In the genomic region with DNA sequence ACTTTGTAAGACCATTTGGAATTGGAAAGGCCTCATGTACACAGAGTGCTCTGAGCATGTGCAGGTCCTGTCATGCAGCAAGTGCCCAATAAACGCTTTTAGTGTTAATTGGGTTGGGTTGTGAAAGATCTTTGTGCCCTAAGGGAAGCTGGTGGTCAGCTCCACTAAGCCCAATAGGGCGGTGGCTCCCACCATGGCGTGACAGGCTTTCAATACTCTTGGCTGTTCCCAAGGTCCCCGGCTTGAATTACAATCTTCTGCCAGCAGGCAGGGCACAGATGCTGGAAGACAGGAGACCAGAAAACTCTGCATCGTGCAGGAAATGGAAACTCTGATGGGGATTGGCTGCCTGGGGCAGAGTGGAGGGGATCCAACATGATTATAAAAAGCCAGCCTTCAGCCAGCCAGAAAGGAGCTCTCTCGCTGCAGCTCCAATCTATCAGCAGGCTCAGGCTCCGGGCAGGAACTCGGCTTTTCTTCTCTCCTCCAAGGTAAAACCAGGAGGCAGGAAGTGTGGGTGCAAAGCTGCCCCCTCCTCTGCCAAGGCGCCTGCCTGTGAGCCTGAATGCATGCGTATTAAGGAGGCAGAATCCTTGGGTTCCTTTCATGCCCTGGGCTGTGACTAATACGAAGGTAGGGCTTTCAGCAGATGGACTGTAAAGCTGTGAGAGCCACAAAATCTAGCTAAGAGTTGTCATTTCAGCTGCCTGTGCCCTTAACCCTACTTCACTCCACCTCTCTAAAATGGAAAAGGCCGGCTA, we compare ENCODE assay signal across 9 mouse cellular contexts. TPM values are rescaled to one million over a fixed set of nuclear protein-coding genes. Genes with fewer than 3 reads are reported as not detected.
DNase-seq lines count a peak whose midpoint lies in the region; ATAC-seq and TF ChIP-seq lines count a peak whose summit lies in the region.
"Had no signal": no experiment of that assay in that cellular context is flagged by ENCODE, and none has a peak within 500 bp of the region (broad histone marks: within the 10 kb centered on the region; RNA-seq: fewer than 3 reads in every experiment).

No protein-coding gene starts in this region.

- peak overlapping the region; percentile 24 for H3K4me2 ChIP-seq in heart, embryonic 12.5 days
- H3K4me2 ChIP-seq in embryonic facial prominence, embryonic 12.5 days (replicated peaks) = peak overlapping the region; percentile 32
- peak overlapping the region; percentile 4; the same call in 1 of the 2 replicates for H3K4me2 ChIP-seq in midbrain, postnatal 0 days (ENCODE audit: low read depth, low read length, poor library complexity, severe bottlenecking)

- 0 out of 2 replicates have a peak, but pooled peaks have one; percentile 24 for TF ChIP-seq CTCF in layer of hippocampus, adult 2 months (conservative IDR thresholded peaks at IDR 0.05)
- peak; percentile 22; the same call in 1 of the 2 replicates for TF ChIP-seq CTCF in midbrain, postnatal 0 days (IDR thresholded peaks at IDR 0.05)

- no peaks in the 10 kb centered on the region for H3K36me3 ChIP-seq in heart, embryonic 12.5 days
- H3K36me3 ChIP-seq in embryonic facial prominence, embryonic 12.5 days = no peaks in the 10 kb centered on the region
- no peaks in the 10 kb centered on the region for H3K36me3 ChIP-seq in midbrain, postnatal 0 days (ENCODE audit: insufficient read depth, low read length)
- H3K36me3 ChIP-seq: G1E had no signal

- ATAC-seq in heart, embryonic 12.5 days (ENCODE audit: insufficient number of reproducible peaks, low FRiP score) = no peak; the same call in 1 of the 2 replicates
- ATAC-seq in embryonic facial prominence, embryonic 12.5 days (ENCODE audit: insufficient number of reproducible peaks, insufficient read depth, low FRiP score, low TSS enrichment) = peak; percentile 64
- peak; percentile 80 for ATAC-seq in midbrain, postnatal 0 days (ENCODE audit: low FRiP score)
- ATAC-seq in megakaryocyte-erythroid progenitor cell, adult 5-6 weeks (replicated peaks; ENCODE audit: low FRiP score, low TSS enrichment, poor library complexity, severe bottlenecking) = no peak

- DNase-seq in heart, postnatal 36 days = no peak
- peak; percentile 25 for DNase-seq in heart, postnatal 4 days
- peak; percentile 57 to 77 for DNase-seq in layer of hippocampus, adult 2 months (ENCODE audit: low spot score in 2 of 2)
- DNase-seq in midbrain, postnatal 0 days (ENCODE audit: low spot score) = peak; percentile 87
- no peak for DNase-seq in spleen, adult 12 weeks (ENCODE audit: low spot score)

- H3K4me1 ChIP-seq in heart, embryonic 12.5 days (replicated peaks) = peaks cover 11% of the 10 kb centered on the region; the same call in 1 of the 2 replicates
- peaks cover 16% of the 10 kb centered on the region for H3K4me1 ChIP-seq in embryonic facial prominence, embryonic 12.5 days
- 0 out of 2 replicates have a peak, but pooled peaks cover 8% of the 10 kb centered on the region for H3K4me1 ChIP-seq in midbrain, postnatal 0 days (ENCODE audit: insufficient read depth, low read length)

- no peaks in the 10 kb centered on the region for H3K9me3 ChIP-seq in heart, embryonic 12.5 days (replicated peaks)
- H3K9me3 ChIP-seq in embryonic facial prominence, embryonic 12.5 days = no peaks in the 10 kb centered on the region
- no peaks in the 10 kb centered on the region for H3K9me3 ChIP-seq in midbrain, postnatal 0 days (ENCODE audit: low read length)
- H3K9me3 ChIP-seq: G1E had no signal

- H3K4me3 ChIP-seq in heart, embryonic 12.5 days = no peak overlapping the region
- H3K4me3 ChIP-seq in embryonic facial prominence, embryonic 12.5 days = 0 out of 2 replicates have a peak overlapping the region, but pooled peaks have one; percentile 1
- peak overlapping the region; percentile 41 for H3K4me3 ChIP-seq in layer of hippocampus, adult 2 months
- no peak overlapping the region for H3K4me3 ChIP-seq in midbrain, postnatal 0 days (ENCODE audit: low read depth, low read length)

- WGBS in heart, embryonic 12.5 days = 50% methylated on average over 12 of the region's 12 CpGs
- WGBS in embryonic facial prominence, embryonic 12.5 days = 15% methylated on average over 12 of the region's 12 CpGs
- WGBS in midbrain, postnatal 0 days = 25% methylated on average over 12 of the region's 12 CpGs

- H3K27me3 ChIP-seq in heart, embryonic 12.5 days (replicated peaks) = no peaks in the 10 kb centered on the region
- no peaks in the 10 kb centered on the region for H3K27me3 ChIP-seq in embryonic facial prominence, embryonic 12.5 days
- no peaks in the 10 kb centered on the region for H3K27me3 ChIP-seq in midbrain, postnatal 0 days (ENCODE audit: insufficient read depth, low read length)

- intact Hi-C loops in heart, postnatal 36 days (cut with DNase I) = no loop called here

- peak overlapping the region; percentile 62; the same call in 1 of the 2 replicates for H3K27ac ChIP-seq in heart, embryonic 12.5 days (ENCODE audit: poor library complexity, severe bottlenecking)
- peak overlapping the region; percentile 89 for H3K27ac ChIP-seq in embryonic facial prominence, embryonic 12.5 days
- H3K27ac ChIP-seq in layer of hippocampus, adult 2 months = peak overlapping the region; percentile 88
- peak overlapping the region; percentile 83 for H3K27ac ChIP-seq in midbrain, postnatal 0 days (ENCODE audit: low read depth, low read length)

- H3K9ac ChIP-seq in heart, embryonic 12.5 days = no peak overlapping the region
- no peak overlapping the region for H3K9ac ChIP-seq in embryonic facial prominence, embryonic 12.5 days
- H3K9ac ChIP-seq in midbrain, postnatal 0 days (replicated peaks; ENCODE audit: low read length, poor library complexity, severe bottlenecking) = no peak overlapping the region

RNA-seq across cellular contexts. Expression of gene Fam76a, which starts 16.0 kb away (rescaled TPM):
- 25.9 and 29.0 TPM in 2 replicates for polyA plus RNA-seq in heart, embryonic 12.5 days (2016; fragmentation: Nextera tagmentation; extraction: Ambion mirVana)
- 10 to 100 TPM; 42.3 to 46.4 TPM for total RNA-seq in heart, postnatal 36 days (2021)
- 37.7 and 40.9 TPM in 2 replicates for polyA plus RNA-seq in embryonic facial prominence, embryonic 12.5 days (2016; fragmentation: Nextera tagmentation; extraction: Ambion mirVana)
- total RNA-seq in heart, postnatal 4 days (2021) = 10 to 100 TPM; 33.5 to 38.1 TPM
- 10 to 100 TPM; 51.2 to 54.5 TPM for total RNA-seq in layer of hippocampus, adult 2 months (2021)
- total RNA-seq in midbrain, postnatal 0 days (2014; rRNA removed) = 16.6 and 21.0 TPM in 2 replicates
- polyA plus RNA-seq in midbrain, postnatal 0 days (2015; fragmentation: Nextera tagmentation; extraction: Ambion mirVana) = 31.0 and 38.2 TPM in 2 replicates
- 20.0 and 23.9 TPM in 2 replicates for total RNA-seq in megakaryocyte-erythroid progenitor cell, adult 5-6 weeks (2014; fragmentation: Nextera tagmentation)
- total RNA-seq in megakaryocyte-erythroid progenitor cell, adult 5-6 weeks (2017) = 23.2 and 26.7 TPM in 2 replicates

RNA-seq across cellular contexts. Expression of gene Fgr, which starts 35.5 kb away (rescaled TPM):
- polyA plus RNA-seq in heart, embryonic 12.5 days (2016; fragmentation: Nextera tagmentation; extraction: Ambion mirVana) = 0.19 and 0.23 TPM in 2 replicates
- total RNA-seq in heart, postnatal 36 days (2021) = under 1 TPM; 0.31 to 0.60 TPM
- polyA plus RNA-seq in embryonic facial prominence, embryonic 12.5 days (2016; fragmentation: Nextera tagmentation; extraction: Ambion mirVana) = 0.29 and 0.39 TPM in 2 replicates
- under 1 TPM; 0.33 to 0.43 TPM for total RNA-seq in heart, postnatal 4 days (2021)
- under 1 TPM in 1 of 2 experiments, not detected in 1; 0.12 TPM for total RNA-seq in layer of hippocampus, adult 2 months (2021)
- total RNA-seq in midbrain, postnatal 0 days (2014; rRNA removed) = 0.33 and 0.47 TPM in 2 replicates
- 0.19 TPM in 1 of 2 replicates, not detected in the other for polyA plus RNA-seq in midbrain, postnatal 0 days (2015; fragmentation: Nextera tagmentation; extraction: Ambion mirVana)
- 2.8 TPM in 1 of 2 replicates, not detected in the other for total RNA-seq in megakaryocyte-erythroid progenitor cell, adult 5-6 weeks (2014; fragmentation: Nextera tagmentation)
- 0.30 and 0.33 TPM in 2 replicates for total RNA-seq in megakaryocyte-erythroid progenitor cell, adult 5-6 weeks (2017)
- polyA plus RNA-seq: G1E had no signal

RNA-seq across cellular contexts. Expression of gene Stx12, which starts 54.1 kb away (rescaled TPM):
- 60.1 and 60.9 TPM in 2 replicates for polyA plus RNA-seq in heart, embryonic 12.5 days (2016; fragmentation: Nextera tagmentation; extraction: Ambion mirVana)
- 10 to 100 TPM; 36.4 to 36.7 TPM for total RNA-seq in heart, postnatal 36 days (2021)
- 69.6 and 71.3 TPM in 2 replicates for polyA plus RNA-seq in embryonic facial prominence, embryonic 12.5 days (2016; fragmentation: Nextera tagmentation; extraction: Ambion mirVana)
- total RNA-seq in heart, postnatal 4 days (2021) = 10 to 100 TPM; 53.9 to 54.9 TPM
- total RNA-seq in layer of hippocampus, adult 2 months (2021) = 100 to 1,000 TPM; 105 to 108 TPM
- total RNA-seq in midbrain, postnatal 0 days (2014; rRNA removed) = 142 and 153 TPM in 2 replicates
- 151 and 158 TPM in 2 replicates for polyA plus RNA-seq in midbrain, postnatal 0 days (2015; fragmentation: Nextera tagmentation; extraction: Ambion mirVana)
- 18.9 and 26.4 TPM in 2 replicates for total RNA-seq in megakaryocyte-erythroid progenitor cell, adult 5-6 weeks (2014; fragmentation: Nextera tagmentation)
- 24.7 and 25.4 TPM in 2 replicates for total RNA-seq in megakaryocyte-erythroid progenitor cell, adult 5-6 weeks (2017)

Comparison
In these comparisons a context has a peak if more than half of its experiments do, and no peak if none do; other contexts are left out.
1. DNase-seq: peak in heart, postnatal 4 days (single experiment), layer of hippocampus, adult 2 months (2 of 2) and midbrain, postnatal 0 days (single experiment); none in heart, postnatal 36 days (0 of 2) and spleen, adult 12 weeks (single experiment).
2. ATAC-seq: peak in embryonic facial prominence, embryonic 12.5 days (single experiment) and midbrain, postnatal 0 days (single experiment); none in heart, embryonic 12.5 days (single experiment) and megakaryocyte-erythroid progenitor cell, adult 5-6 weeks (single experiment).
3. H3K4me3 ChIP-seq: peak in embryonic facial prominence, embryonic 12.5 days (single experiment) and layer of hippocampus, adult 2 months (single experiment); none in heart, embryonic 12.5 days (single experiment) and midbrain, postnatal 0 days (single experiment).
4. Peak in every context shown above with its lines, with median percentiles within 50 percentile points of each other: H3K27ac ChIP-seq and H3K4me2 ChIP-seq.